Mouse (Mus musculus): ENCODE data around the gene Ren1. TPM values are rescaled to one million over a fixed set of nuclear protein-coding genes. Genes with fewer than 3 reads are reported as not detected.

Ren1 gene
- not detected in 2 replicates for polyA plus RNA-seq (2012)

DNA sequence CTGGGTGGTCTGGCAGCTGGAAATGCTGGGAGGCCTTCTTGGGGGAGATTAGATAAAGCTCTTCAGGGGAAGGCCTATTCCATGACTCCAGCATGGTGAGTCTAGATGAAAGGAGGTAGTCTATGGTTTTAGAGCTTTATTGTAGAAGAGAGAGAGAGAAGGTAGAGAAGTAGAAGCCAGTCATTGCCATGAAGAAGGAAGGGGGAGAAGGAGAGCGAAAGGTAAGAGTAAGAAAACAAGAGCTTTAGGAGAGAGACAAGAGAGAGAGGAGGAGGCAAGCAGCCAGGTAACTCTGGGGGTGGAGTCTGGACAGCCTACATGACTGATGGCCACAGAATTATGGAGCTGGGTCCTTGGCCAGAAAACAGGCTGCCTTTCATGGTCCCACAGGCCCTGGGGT is at the start of gene Ren1:
TSS of gene Ren1 (plus strand) at position 301 of the 400 bp plus-strand sequence.

DNA sequence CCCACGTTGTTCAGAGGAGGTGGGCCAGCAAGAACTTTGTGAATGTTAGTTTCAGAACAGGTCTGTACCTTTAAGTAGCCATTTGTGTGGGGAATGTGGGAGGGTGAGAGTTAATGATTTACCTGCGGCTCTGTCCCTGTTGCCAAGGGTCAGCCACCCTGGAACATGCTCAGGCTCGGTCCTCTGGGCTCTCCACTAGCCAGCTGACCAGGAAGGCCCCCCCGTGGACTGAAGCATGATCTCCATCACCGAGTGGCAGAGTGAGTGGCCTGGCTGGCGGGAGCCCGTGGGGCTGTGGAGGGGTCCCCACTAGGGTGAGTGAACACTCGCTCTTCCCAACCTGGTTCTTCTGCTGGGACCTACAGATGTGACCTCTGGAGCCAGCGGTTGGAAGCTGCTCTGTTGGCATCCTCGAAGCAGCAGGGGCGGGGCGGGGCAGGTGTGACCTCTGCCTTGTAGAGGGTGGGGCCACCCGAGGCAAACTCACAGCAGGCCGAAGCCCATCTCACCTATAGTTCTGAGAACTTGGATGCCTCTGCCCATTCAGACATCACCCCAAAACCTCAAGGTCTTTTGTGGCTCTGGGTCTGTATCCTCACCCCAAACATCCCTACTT is 40.5 kb upstream of the Ren1 start, which contains the start of gene Golt1a:
TSS of gene Golt1a (plus strand) at position 149 of the 616 bp plus-strand sequence.

DNA sequence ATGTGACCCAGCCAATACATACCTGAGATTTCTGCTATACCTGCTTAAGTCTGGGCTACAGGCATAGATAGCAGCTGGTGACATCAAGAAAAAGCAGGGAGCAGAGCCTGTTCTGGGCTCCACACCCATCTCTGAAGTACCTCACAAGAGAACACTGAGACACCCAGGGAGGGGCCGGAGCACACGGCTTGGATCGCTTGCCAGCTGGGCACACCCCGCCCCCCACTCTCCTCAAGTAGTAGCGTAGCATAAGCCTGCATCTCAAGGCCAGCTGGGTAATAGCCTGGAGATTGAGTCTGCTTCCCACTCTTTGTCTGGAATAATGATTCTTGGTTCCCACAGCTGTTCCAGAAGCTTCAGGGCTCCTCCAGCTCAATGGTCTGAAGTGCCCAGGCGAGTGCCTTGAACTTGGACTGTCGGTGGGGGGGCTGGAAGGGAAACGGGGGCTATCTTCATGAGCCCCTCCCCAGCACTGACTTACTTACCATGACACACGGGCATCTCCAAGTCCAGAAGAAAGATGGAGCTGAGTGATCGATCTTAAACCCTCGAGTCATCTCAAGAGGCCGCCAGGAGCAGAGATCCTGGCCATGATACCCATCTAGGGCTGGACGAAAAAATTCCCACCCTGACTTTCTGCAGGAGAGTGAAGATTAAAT is 28.9 kb upstream of the Ren1 start, which contains the start of gene Kiss1:
TSS of gene Kiss1 (plus strand) at position 609 of the 659 bp plus-strand sequence.

DNA sequence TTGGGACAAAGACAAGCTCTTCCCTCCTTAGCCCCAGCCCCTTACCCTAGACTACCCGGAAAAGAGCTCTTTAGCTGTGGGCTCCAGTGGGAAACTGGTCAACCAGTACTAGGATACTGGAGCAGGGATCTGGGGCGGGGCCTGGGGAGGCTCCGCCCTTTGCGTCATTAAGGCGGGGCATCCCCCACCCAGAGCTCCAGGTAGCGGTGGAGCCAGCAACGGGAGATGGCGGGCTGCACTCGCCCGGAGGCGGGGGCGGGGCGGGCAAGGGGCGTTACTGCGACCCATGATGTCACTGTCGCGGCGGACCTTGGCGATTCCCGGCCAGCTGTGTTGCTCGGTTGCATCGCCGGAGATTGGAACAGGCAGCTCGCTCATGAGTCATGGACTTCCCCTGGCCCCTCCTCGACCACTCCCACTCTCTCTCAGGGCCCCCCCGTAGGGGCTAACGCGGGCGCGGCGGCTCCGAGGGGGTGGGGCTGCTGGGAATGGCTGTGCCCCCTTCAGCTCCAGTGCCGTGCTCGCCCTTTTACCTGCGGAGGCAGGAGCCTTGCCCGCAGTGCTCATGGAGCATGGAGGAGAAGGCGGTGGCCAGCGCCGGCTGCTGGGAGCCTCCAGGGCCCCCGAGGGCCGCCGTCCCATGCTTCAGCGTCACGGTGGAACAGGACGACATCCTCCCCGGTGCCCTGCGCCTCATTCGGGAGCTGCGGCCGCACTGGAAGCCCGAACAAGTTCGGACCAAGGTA is 13.1 kb downstream of the Ren1 start, which contains the start of gene Etnk2:
TSS of gene Etnk2 (plus strand) at position 297 of the 746 bp plus-strand sequence.

Other genes with a start within 250 kb of the Ren1 start
- 25.8 and 28.0 TPM in 2 replicates for gene Ppp1r15b, start 219.4 kb upstream of the Ren1 start, polyA plus RNA-seq (2012)
- gene Plekha6, start 186.3 kb upstream of the Ren1 start, polyA plus RNA-seq (2012), result 5.2 and 11.5 TPM in 2 replicates
- not detected in 2 replicates for gene Golt1a, start 40.7 kb upstream of the Ren1 start, polyA plus RNA-seq (2012)
- gene Kiss1, start 28.6 kb upstream of the Ren1 start, polyA plus RNA-seq (2012), result not detected in 2 replicates
- 0.11 TPM in 1 of 2 replicates, not detected in the other for gene Etnk2, start 13.1 kb downstream of the Ren1 start, polyA plus RNA-seq (2012)
- 10.8 and 15.6 TPM in 2 replicates for gene Sox13, start 73.9 kb downstream of the Ren1 start, polyA plus RNA-seq (2012)